Mouse (Mus musculus) cerebellum, adult 11 months (tissue): ENCODE measurements around the gene Cacna1f.

Source experiments
- DNase-seq: peaks from one replicate; pipeline ENCODE4 v3.0.0; 2022

The Cacna1f gene

DNA sequence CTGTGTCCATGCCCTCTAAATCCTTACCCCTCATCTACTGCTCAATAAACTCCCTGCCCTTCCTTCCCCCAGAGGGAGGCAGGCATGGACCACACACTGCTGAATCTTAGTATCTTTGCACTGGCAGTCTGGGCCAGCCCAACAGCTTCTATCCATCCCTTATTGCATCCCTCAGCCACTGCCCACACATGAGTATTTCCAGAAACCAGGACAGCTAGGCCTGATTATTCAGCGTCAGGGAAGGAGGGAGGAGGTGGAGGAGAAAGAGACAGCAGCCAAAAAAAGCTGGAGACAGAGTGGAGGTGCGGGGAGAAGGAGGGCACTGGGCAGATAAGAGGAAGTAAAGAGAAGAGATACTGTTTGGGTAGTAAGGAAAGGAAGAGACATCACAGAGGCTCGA, 28.2 kb downstream of the Cacna1f start:
- no peak for DNase-seq

DNA sequence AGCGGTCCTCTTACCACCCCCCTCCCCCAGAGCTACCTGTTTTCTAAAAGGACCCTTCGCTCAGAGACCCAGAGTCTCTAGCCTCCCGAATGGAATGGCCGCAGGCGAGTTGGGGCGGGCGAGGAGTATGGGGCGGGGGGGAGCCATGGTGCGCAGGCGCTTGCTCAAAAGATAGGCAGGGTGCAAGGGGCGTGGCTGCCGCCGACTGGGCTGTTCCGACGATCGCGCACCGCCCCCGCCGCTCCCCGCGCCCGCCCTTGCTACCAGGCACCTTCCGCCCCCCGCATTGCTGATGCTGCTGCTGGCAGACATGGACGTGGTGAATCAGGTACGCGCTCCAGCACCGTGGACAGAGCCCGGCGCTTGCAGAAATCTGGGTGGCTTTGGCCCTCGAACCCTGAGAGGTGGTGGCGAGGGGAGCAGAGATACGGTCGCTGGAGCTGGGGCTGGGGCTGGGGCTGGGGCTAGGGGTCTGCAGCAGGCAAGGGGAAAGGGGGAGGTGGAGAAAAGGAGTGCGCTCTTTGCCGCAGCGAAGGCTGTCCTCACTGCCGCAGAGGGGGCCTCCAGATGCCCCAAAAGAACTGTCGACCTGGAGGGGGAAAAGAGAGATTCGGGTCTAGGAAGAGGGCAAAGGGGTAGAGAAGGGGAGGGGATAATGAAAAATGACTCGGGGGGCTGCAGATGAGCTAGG, 31.7 kb downstream of the Cacna1f start, which contains the start of gene Syp:
Syp (plus strand) TSS at position 71 of the 691 bp plus-strand sequence.
- peak; percentile 92 for DNase-seq

DNA sequence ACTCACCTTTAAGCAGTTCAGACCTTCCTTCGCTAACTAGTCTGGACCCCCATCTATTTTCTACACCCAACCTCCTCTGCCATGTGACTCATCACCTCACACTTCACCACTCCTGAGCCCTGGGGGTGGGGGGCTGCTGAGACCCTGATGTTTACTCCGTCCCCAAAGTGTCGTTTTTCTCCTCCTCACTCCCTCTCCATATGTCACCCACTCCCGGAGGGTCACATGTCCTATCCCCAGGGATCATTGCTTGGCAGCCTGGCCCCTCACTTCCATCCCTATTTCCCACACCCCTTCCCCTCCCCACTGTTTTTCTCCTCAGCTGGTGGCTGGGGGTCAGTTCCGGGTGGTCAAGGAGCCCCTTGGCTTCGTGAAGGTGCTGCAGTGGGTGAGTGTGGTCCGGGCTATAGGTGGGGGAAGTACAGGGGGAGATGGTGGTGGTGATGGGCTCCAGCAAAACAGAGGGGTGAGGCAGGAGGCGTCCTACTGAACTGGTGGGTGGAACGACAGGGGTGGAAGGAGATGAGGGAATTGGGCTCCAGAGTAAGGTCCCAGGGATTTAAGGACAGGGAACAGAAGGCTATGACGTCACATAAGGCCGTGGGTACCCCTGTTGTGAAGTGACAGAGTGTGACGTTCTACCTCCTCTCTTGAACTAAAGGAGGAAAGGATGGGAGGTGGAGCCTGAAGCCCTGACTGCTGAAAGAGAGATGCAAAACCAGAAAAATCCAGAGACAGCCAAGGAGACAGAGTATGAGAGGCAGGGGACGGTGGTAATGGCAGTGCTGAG, 32.8 kb downstream of the Cacna1f start:
- DNase-seq: no peak

DNA sequence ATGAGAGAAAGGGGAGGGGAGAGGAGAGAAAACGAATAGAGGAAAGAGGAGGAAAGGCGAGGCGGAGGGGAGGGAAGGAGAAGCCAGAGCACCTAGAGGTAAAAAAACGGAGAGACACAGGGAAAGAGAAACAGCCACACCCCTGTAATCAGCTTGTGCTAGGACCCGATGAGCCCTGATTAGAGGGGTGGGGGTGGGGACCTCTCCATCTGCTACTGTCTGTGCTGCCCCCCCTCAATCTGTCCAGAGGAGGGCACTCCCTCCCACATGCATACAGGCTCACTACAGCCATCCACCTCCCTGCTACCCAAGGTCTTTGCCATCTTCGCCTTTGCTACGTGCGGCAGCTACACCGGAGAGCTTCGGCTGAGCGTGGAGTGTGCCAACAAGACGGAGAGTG, 33.9 kb downstream of the Cacna1f start:
- no peak for DNase-seq

DNA sequence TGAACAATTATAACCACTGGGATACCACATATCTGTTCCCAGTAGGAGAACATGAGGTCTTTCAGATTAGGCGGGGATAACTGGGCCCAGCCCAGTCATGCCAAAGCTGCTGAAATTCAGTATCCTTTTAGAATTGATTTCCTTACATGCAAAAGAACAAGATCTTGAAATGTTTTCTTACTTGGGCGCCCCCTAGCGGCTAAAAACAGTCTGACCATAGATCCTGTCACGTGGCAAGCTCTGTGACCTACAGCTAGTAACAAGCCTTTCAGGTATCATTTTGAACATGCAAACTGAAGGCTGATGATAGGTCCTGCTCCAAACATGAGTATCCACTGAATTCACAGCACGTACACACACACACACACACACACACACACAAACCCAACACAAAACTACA, 38.5 kb downstream of the Cacna1f start:
- peak; percentile 73 for DNase-seq

DNA sequence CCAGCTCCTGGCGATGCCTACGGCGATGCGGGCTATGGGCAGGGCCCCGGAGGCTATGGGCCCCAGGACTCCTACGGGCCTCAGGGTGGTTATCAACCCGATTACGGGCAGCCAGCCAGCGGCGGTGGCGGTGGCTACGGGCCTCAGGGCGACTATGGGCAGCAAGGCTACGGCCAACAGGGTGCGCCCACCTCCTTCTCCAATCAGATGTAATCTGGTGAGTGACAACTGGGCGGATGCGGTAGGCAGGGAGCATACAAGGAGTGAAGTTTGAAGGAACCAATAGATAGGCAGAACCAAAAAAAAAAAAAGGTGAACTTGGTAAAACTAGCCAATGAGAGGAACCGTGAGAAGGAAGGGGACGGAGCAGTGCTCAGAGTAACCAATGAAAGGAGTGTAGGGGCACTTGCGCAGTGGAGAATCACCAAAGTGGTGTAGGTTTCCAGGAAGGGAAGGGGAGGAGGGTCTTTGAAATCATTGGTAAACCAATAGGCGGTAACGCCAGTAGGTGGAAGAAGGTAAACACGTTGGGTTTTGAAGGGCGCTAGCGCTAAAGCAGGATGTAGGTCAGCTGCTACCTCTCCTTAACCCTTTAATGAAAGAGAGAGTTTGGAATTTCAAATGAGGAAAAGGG, 41.9 kb downstream of the Cacna1f start:
- peak; percentile 39 for DNase-seq

DNA sequence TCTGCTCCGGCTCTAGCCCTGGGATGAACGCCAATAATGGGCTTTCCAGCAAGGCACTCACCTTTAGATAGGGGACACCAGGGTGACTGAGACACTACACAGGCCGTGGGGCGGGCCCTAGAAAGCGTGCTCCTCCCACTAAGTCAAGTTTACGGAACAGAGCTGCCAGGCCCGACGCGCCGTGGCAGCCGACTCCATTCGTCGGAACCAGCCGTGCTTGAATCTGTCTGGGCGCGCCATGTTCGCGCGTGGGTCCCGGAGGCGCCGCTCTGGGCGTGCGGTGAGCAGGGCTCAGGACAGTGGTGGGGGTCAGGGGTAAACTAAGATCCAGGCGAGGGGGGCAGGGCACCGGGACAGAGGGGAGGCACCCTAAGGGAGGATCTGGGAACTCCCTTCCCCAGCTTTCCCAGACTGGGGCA, 50.3 kb downstream of the Cacna1f start, which contains the start of gene Prickle3:
Prickle3 (plus strand) TSS at position 40 of the 419 bp plus-strand sequence.
- DNase-seq: no peak

DNA sequence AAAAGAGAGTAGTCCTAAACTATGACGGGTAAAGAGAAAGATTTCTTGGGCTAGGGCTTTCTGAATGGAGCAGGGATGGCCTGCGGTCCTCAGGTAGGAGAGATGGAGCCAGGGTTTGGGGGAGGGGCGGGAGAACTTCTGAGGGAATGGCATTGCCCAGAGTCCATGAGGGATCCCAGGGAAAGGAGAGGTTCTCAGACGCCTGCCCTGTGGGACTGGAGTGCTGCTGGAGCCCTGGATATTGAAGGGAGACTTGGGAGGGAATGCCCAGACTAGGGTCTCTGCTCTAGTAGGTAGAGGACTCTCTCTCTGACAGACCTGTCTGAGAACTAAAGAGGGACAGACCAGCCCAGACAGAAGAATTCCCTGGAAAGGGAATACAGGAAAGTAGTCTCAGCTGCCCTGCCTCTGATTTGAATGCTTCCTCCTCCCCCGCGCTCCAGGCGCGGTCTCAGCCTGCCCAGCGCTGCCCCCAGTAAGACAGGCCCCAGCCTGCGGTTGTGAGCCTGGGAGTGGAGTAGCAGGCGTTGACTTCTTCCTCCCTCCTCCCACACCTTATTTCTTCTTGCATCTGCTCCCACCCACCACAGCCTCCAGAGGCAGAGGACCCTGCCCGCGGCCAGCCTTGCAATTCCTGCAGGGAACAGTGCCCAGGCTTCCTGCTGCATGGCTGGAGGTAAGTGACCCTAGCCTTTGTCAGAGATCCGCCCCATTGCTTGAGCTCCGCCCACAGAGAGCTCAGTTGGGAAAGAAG, 51.3 kb downstream of the Cacna1f start:
- DNase-seq: no peak

DNA sequence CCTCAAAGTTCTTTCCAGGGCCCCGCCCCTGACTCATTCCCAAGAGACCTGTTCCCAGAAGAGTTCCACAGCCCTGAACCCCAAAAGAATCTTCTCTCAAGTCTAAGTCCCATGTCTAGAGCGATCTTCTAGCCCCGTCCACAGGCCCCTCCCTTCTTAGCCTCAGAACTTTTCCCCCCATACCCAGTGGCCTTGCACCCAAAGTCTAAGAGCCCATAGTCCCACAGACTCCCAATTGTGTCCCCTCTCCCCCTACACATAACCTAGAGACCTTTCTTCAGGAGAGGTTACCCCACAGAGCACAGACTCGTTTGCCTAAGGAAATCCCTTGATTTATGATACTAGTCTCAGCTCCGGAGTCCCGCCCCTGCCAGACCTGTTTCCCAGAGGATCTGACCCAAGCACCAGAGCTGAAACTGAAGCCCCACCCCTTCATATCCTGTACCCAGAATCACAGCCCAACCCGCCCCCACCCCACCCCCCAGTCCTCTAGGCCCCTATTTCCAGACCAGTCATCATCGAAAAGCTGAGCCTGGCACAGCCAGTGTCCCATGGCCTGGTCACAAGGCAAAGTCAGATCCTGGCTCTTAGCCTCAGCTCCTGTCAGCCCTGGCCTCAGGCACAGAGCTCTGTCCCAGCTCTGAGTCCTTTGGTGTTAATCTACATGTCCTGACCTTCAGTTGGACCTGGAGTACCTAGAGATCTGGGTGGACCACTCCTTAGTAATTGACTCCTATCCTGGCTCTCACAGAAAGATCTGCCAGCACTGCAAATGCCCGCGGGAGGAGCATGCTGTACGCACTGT, 52.1 kb downstream of the Cacna1f start:
- no peak for DNase-seq

DNA sequence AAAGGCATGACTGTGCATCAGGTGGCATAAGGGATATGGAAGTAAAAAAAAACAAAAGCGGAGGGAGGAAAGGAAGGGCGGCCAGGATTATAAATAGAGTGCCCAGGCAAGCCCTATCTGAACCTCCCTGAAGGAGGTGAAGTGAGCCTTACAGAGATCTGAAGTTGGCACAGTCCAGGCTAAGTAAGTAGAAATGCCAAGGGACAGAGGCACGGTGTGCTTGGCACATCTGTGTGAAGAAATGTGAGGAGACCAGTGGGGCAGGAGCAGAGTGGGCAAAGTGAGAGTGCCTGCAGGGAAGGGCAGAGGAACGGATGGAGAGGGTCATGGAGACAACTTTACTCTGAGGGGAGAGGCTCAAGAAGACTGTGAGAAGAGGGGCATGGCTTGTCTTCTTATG, 54.2 kb downstream of the Cacna1f start:
- no peak for DNase-seq

DNA sequence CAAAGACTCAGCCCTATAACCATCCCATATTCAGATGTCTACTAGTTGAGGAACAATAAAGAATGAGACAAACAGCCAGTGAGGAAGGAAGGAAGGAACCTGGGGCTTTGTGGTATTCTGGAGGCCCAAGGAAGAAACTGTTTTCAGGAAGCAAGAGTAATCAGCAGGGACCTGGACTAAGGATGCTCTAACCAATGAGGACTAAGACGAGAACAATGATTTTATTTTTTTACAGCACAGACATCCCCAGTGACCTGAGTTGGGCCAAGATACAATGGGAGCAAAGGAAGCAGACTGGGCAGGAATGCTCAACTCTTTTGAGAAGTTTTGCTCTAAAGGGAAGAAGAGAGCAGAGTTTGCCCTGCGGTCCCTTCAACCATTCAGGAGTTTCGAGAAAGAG, 56.1 kb downstream of the Cacna1f start:
- DNase-seq: no peak

DNA sequence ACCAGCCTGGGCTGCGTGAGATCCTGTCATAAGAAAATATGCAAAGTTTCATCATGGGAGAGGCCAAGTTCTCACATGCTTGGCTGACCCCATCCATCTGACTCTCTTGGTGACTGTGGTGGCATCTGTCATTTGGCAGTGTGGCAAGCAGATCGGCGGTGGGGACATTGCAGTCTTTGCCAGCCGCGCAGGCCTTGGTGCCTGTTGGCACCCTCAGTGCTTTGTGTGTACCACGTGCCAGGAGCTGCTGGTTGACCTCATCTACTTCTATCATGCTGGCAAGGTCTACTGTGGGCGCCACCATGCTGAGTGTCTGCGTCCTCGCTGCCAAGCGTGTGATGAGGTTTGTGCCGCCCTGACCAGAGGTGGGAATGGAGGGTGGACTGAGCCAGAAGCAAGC, 57.9 kb downstream of the Cacna1f start:
- peak; percentile 64 for DNase-seq

DNA sequence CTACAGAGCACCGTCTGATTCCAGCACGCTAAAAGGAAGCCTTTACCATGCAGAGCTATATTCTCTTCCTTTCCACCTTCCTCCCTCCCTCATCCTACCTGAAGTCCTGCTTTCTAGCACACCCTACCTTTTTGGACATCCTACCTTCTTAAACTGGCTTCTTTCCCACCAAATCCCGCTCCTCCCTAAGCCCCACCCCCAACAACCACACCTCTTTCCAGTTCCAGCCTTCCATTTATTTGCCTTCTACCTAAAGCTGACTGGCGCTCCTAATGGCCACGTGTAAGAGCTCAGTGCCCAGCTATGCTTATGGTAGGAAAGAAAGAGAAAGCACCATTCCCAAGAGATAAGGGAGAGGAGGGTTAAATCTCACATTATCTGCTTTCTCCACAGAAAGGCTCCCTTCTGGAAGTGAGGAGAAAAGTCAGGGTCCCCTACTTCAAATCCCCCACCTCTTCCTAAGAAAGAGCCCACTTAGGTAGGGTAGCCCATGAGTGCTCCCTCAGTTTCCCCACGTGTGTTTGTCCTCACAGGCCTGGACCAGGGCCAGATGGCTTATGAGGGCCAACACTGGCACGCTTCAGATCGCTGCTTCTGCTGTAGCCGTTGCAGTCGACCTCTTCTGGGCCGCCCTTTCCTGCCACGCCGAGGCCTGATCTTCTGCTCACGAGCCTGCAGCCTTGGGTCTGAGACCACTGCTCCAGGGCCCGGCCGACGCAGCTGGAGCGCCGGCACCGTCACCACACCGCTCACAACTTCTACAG, 59.0 kb downstream of the Cacna1f start:
- no peak for DNase-seq

DNA sequence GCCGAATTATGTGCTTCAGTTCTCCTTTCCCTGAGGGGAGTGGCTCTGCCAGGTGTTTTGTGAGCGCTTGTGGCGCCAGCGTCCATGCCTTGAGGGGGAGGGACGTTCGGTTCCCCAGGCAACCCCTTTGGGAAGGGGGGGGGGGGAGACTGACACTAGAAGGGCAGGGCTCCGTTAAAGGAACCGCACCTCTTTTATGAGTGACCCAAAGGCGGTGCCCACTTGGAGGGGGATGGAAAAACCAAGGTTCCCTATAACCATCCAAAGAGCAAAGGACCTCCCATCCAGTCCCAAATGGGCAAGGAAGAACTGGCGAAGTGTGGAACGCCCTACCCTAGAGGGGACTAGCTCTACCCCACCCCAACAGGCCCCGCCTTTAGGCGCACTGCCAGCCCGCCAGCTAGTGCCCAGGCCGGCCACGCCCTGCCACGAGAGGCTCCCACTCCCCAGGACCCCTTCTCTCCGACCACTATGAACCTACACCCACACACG, 63.6 kb downstream of the Cacna1f start:
- no peak for DNase-seq

DNA sequence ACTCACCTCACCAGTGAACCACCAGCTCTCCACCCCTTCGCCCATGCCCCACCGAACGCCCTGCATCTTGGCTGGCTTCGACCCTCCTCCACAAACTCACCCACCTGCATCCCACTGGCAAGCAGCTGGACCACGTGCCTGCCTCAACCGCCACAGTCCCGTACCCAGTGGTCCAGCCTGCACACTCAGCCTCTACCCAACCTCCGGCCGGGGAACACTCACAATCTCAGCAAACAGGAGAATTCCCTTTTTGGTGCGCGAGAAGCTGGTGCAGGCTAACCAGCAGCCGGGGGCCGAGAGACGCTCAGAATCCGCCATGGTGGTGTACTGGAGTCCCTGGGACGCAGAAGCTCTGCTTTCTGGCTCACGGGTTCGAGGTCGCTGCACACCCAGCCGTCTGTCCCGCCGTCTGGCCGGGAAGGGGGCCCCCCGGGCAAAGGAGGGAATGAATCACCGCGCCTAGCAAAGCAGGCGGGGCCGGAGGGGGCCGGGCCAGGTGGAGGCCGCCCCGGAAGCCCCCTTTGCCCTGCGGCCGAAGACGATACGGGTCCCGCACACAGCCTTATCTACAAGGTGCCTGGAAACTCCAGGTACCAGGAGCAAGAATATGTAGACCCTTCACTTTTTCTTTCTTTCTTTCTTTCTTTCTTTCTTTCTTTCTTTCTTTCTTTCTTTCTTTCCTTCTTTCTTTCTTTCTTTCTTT, 64.2 kb downstream of the Cacna1f start, which contains the start of gene Plp2:
Plp2 (minus strand) TSS at position 470 of the 703 bp plus-strand sequence.
- no peak for DNase-seq

DNA sequence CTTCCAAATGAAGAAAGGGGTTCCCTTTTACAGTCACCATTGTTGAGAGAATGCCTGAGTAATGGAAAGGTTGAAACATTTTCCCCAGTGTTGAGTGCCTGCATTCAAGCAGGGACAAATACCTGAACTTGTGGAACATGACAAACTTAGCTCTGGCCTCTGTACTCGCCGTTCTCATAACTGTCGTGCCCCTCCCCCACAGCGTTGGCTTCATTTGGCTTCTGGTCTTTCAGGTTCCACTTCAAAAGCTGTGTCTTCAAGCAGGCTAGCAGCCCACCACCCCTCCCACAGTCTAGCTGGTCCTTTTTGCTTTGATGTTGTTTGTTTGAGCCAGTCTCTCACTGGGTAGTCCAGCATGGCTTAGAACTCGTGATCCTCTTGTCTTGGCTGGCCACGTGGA, 65.9 kb downstream of the Cacna1f start:
- DNase-seq: no peak

DNA sequence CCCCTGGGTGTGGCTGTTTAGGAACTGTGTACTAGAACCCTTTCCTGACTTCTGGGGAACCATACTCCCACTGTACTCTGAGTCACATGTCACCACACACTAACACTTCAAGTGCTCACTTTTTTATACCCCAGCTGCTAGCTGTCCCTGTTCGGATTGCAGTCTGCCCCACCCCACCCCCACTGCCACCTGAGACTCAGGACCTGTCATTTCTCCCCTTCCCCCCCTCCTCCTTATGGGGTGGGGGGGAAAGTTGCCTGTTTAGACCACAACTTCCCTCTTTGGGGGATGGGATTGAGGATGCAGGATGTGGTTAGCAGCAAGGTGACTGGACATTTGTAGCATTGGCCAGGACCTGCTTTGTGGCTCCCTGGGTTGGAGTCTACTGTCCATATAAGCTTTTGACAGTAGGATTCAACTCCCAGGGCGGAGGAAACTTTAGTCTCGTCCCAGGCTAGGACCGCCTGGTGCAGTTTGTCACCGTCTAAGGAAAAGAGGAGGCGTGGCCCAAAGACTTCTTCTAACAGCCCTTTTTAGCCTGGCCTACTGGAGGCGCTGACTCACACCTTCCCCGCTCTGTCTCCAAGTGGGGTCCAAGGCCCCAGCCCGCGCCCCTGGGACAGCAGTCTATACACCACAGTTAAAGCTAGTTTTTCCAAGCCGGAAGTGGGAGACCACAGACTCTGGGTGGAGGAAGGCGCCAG, 66.8 kb downstream of the Cacna1f start:
- DNase-seq: no peak

DNA sequence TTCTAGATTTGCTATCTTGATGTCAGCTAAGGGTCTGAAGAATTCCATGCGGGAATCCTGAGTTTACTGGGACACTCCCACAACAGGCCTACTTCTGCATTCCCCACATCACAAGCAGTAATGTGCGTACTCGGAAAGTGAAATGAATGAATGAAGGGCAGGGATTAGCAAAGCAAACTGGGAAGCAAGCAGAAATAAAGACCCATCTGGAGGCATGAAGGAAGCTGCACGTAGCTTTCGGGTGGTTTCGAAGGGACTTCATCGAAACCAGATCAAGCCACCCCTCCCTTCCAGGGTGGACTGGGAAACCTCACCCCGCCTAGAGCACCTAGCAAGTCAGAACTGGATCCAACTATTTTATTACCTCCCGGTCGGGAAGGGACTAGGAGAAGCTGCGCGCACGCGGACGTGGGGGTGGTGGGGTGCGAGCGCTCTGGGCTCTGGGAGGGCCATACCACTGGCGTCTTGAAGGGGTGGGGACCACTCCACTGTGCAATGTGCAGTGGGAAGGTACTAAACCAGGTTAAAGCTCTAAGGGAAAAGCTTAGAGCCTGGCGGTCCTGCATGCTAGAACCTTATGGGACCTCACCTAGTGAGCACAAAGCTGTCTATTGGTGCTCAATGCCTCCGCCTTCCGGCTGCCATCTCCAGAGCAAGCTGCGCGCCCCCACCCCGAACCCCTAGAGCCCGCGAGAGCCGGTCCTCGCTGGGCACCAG, 67.6 kb downstream of the Cacna1f start:
- no peak for DNase-seq

DNA sequence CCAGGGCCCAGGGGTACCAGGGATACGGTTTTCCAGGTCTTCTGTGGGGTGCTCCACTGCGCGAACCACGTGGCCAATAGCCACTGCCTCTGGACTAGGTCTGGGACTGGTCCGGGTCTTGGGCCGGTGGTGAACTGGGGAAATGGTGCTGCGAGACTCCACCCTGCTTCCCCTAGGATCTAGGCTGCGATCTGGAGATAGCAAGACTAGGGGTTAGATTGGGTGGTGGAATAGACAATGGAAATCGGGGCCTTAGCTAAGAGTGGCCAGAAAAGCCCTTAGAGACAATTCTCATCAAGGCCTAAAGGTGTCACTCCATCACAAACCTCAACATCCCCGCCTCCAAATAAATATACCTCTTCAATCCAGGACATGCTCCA, 68.1 kb downstream of the Cacna1f start:
- no peak for DNase-seq
